Mouse (Mus musculus): ENCODE measurements around the gene Gm37240.

Gene Gm37240

DNA sequence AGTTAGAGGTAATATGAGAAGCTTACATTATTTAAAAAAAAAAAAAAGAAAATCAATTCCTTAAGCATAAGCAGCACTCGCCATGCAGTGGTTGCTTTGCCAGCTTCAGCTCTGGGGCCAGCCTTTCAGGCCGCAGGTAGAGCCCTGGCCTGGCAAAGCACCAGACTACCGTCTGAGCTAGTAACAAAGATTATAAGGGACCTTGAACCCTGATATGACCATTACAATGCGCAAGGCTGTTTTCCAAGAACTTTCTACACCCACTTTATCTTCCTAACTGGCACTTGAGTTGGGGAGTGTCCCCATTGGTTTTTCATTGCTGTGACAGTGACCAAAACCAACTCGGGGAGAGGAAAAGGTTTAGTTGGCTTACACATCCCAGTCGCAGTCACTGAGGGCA lies 690.2 kb downstream of the Gm37240 start:
- Histone ChIP-seq H3K27me3 (ENCODE audit: control insufficient read depth, insufficient read depth, low read length, poor library complexity, severe bottlenecking) (no peaks in the 10 kb centered on the region), H3K36me3 (ENCODE audit: control insufficient read depth, insufficient read depth, low read length, poor library complexity, severe bottlenecking) (no peaks in the 10 kb centered on the region)
- no peak for DNase-seq (ENCODE audit: low read depth, low spot score)

DNA sequence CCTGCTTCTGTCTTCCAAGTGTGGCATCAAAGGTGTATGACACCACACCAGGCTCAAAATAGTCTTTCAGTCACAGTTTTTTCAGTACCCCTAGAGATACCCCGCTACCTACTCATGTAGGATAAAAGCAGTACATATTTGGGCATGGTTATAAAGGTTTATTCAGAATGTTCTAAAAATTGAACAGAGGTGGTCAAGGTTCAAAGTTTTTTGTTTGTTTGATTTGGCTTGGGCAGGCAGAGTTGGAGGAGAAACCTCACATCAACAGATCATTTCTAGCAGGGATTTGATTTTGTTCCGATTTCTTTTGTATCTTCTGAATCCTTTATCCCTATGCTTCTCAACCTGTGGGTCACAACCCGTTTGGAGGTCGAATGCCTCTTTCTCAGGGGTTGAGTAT lies 690.7 kb downstream of the Gm37240 start:
- H3K27me3 ChIP-seq (ENCODE audit: control insufficient read depth, insufficient read depth, low read length, poor library complexity, severe bottlenecking): no peaks in the 10 kb centered on the region

DNA sequence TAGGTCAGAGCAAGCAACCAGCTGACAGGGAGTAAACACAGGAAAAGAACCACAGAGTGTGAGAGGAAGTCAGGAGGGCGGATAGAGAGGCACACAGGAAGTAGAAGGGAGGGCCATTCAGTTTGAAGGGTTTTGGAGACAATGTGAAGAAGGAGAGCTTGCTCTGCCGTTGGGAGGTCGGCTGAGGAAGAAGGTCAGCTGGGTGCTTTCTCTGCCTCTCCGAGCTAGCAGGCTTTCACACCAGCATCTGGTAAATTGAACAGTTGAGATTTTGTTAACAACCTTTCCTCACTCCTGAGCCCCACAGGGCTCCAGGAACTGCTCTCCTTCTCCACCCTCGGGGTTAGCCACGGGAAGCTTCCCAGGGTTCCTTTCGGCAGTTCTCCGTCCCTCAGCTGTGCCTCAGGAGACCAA lies 692.2 kb downstream of the Gm37240 start:
- H3K36me3 ChIP-seq (ENCODE audit: control insufficient read depth, insufficient read depth, low read length, poor library complexity, severe bottlenecking): no peaks in the 10 kb centered on the region
- H3K27me3 ChIP-seq (ENCODE audit: control insufficient read depth, insufficient read depth, low read length, poor library complexity, severe bottlenecking): no peaks in the 10 kb centered on the region
- DNase-seq (ENCODE audit: low read depth, low spot score): peak; percentile 64

More for the DNA sequence above, 690.7 kb downstream of the Gm37240 start:
- no peaks in the 10 kb centered on the region for H3K36me3 ChIP-seq (ENCODE audit: control insufficient read depth, insufficient read depth, low read length, poor library complexity, severe bottlenecking)
- no peak for DNase-seq (ENCODE audit: low read depth, low spot score)

DNA sequence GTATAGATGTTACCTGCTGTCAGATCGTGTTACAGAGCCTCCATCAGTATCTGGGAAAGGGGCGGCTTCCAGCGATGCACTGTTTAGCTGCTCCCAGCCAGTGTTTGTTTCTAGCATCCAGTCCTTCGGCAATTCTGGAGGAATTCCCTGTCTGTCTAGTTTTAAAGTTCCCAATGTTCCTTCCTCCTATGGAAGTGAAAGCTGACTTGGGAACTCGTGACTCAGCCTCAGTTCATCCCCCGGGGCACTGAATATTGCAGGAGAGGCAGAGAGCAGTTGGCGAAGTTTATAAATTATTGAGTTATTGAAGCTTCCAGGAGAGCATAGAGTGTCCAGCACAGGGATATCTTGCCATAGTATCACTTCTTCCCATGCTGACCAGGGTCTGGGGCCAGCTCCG lies 697.5 kb downstream of the Gm37240 start:
- Histone ChIP-seq H3K27me3 (ENCODE audit: control insufficient read depth, insufficient read depth, low read length, poor library complexity, severe bottlenecking) (no peaks in the 10 kb centered on the region; the same call in 1 of the 2 replicates), H3K36me3 (ENCODE audit: control insufficient read depth, insufficient read depth, low read length, poor library complexity, severe bottlenecking) (no peaks in the 10 kb centered on the region)
- DNase-seq (ENCODE audit: low read depth, low spot score): no peak

DNA sequence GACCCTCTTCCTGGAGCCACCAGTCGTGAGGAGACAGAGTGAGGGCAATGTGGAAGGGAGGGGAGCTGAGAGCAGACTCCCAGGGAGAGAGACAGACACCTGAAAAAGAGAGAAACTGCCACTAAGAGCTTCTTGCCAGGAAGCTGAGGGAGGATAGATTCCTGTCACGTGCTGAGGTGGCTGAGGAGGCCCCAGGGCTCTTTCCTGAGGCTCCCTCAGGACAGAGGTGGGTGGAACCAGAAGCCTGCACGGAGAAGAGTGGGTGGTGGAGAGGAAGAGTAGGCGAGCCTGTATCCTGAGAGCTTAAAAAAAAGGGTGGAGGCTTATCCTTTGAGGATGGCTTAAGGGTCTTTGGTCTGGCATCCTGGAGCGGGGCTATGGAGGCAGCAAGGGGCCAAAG lies 699.0 kb downstream of the Gm37240 start:
- H3K36me3 ChIP-seq (ENCODE audit: control insufficient read depth, insufficient read depth, low read length, poor library complexity, severe bottlenecking): no peaks in the 10 kb centered on the region
- DNase-seq (ENCODE audit: low read depth, low spot score): no peak

DNA sequence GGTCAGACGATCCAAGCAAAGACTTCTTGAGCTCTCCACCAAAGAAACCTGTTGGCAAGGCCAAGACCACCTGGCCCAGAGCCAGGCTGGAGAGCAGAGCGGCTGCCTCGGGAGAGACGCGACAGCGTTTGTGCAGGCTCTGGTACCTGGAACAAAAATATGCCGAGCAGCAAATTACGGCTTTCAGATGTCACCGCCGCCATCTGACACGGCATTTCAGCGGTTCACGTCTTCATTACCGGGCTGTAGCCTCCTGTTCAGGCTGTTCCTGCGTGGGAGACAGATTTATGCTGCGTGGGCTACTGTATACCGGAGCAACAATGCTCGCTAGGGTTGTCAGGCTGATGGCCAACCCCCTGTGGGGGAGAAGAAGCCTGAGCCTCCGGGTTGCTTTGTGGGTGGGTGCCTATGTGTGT lies 700.6 kb downstream of the Gm37240 start:
- Histone ChIP-seq H3K27me3 (ENCODE audit: control insufficient read depth, insufficient read depth, low read length, poor library complexity, severe bottlenecking) (no peaks in the 10 kb centered on the region; the same call in 1 of the 2 replicates), H3K36me3 (ENCODE audit: control insufficient read depth, insufficient read depth, low read length, poor library complexity, severe bottlenecking) (no peaks in the 10 kb centered on the region)
- DNase-seq (ENCODE audit: low read depth, low spot score): no peak

More for the DNA sequence above, 699.0 kb downstream of the Gm37240 start:
- H3K27me3 ChIP-seq (ENCODE audit: control insufficient read depth, insufficient read depth, low read length, poor library complexity, severe bottlenecking): no peaks in the 10 kb centered on the region; the same call in 1 of the 2 replicates

DNA sequence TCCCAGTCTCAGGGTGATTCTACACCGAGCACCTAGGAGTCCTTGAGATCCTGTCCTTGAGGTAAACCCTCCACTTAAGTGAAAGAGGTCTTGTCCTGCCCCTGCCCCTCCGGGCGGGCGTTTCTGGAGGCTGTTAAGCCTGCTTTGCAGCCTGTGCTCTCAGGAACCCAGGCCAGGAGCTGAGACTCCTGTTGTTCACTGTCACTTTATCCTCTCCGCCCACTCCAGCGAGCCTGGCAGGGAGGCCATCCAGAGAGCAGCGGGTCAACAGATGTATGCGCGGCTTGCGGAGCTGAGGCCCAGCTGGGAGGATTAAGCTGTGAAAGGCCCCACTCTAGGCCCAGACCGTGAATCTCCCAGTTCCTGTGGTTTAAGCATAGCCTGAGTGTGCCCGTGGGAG lies 701.5 kb downstream of the Gm37240 start:
- Histone ChIP-seq H3K36me3 (ENCODE audit: control insufficient read depth, insufficient read depth, low read length, poor library complexity, severe bottlenecking) (no peaks in the 10 kb centered on the region), H3K27me3 (ENCODE audit: control insufficient read depth, insufficient read depth, low read length, poor library complexity, severe bottlenecking) (no peaks in the 10 kb centered on the region; the same call in 1 of the 2 replicates)
- no peak for DNase-seq (ENCODE audit: low read depth, low spot score)

DNA sequence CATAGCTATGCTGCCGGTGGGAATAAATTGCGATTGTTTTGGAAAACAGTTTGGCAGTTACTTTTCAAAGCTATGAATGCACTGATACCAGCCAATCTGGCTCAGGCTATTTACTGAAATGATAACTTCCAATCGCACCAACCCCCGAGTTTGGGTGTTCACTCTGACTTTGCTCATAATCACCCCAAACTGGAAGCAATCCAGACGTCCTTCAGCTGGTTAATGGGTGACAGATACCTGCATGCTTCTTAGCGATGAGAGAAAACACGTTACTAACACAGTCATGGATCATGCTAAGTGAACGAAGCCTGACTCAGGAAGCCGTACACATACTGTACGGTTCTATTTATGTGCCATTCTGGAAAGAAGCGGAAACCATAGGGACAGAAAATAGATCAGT lies 702.4 kb downstream of the Gm37240 start:
- H3K36me3 ChIP-seq (ENCODE audit: control insufficient read depth, insufficient read depth, low read length, poor library complexity, severe bottlenecking): no peaks in the 10 kb centered on the region

DNA sequence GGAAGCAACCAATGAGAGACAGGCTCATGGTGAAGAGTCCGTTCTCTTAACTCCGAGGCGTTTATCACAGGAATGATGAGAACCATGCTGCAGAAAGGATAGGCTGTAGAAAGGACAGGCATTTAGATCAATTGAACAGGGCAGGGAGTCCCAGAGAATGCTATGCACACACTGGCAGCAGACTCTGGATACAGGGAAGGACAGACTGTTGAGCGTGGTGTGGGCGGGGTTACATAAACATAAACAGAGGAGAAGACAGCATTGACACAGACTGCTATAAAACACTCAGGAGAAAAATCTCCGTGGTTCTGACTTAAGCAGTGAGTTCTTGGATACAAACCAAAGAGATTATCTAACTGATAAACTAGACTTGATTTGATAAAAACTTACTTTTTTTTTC lies 703.2 kb downstream of the Gm37240 start:
- DNase-seq (ENCODE audit: low read depth, low spot score): no peak

More for the DNA sequence above, 702.4 kb downstream of the Gm37240 start:
- no peaks in the 10 kb centered on the region; the same call in 1 of the 2 replicates for H3K27me3 ChIP-seq (ENCODE audit: control insufficient read depth, insufficient read depth, low read length, poor library complexity, severe bottlenecking)
- DNase-seq (ENCODE audit: low read depth, low spot score): no peak

DNA sequence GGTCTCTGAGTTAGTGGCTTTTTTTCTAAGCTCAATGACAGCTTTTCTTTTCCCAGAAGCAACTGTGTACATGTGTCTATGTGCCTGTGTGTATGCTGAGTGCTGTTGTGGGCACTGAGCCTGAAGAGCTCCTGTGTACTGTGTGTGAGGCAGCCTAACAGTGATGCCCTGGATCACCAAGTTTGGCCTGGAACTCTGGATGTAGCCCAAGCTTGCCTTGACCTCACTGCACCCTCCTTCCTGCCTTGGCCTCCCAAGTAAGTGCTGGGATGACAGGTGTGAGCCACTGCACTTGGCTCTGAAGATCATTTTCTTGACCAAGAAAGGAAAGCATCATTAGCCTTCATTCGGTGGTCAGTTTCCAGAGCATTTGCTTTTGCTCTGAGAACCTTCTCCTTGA lies 710.6 kb downstream of the Gm37240 start:
- DNase-seq (ENCODE audit: low read depth, low spot score): no peak
- Histone ChIP-seq H3K27me3 (ENCODE audit: control insufficient read depth, insufficient read depth, low read length, poor library complexity, severe bottlenecking) (no peaks in the 10 kb centered on the region), H3K36me3 (ENCODE audit: control insufficient read depth, insufficient read depth, low read length, poor library complexity, severe bottlenecking) (no peaks in the 10 kb centered on the region)

More for the DNA sequence above, 703.2 kb downstream of the Gm37240 start:
- Histone ChIP-seq H3K36me3 (ENCODE audit: control insufficient read depth, insufficient read depth, low read length, poor library complexity, severe bottlenecking) (no peaks in the 10 kb centered on the region), H3K27me3 (ENCODE audit: control insufficient read depth, insufficient read depth, low read length, poor library complexity, severe bottlenecking) (no peaks in the 10 kb centered on the region; the same call in 1 of the 2 replicates)

DNA sequence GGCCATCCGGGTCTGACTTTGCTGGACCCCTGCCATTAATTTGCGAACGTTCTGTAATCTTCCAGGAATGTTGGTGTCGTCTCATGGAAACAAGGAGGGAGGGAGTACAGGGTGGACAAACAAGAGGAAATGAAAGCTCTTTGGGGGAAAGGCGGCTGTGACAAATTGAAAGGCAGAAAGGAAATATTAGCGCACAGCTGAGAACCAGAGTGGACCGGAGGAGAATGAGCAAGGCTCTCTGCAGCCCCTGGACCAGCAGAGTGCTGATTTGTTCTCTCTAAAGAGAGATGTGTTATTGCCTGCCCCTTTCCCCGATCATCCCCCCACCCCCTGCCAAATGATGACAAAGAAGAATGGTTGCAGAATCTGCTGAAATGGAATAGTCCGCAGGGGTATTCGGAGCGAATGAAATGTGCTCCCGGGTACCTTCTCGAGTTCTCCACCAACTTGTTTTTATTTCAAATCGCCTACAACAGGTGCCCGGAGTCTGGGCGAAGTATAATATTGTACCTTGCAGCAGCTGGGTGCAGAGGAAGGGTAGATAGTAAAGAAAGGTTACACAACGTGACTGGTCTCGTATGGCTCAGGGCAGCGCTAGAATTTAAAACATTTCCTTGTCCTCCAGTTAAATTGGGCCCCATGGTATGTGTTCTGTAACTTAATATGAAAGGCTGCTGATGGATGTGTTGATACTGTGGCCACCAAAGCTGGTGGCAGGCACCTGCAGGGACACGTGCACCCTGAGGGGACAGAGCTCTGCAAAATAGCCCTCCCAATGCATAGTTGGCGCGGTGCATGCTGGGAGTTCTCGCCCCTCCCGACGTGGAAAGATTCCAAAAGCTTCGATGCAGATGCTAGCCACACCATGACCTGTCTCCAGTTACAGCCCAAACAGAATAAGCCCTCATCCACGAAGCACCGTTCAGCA lies 712.5 kb downstream of the Gm37240 start:
- Histone ChIP-seq H3K27me3 (ENCODE audit: control insufficient read depth, insufficient read depth, low read length, poor library complexity, severe bottlenecking) (no peaks in the 10 kb centered on the region), H3K36me3 (ENCODE audit: control insufficient read depth, insufficient read depth, low read length, poor library complexity, severe bottlenecking) (no peaks in the 10 kb centered on the region)
- DNase-seq (ENCODE audit: low read depth, low spot score): no peak

DNA sequence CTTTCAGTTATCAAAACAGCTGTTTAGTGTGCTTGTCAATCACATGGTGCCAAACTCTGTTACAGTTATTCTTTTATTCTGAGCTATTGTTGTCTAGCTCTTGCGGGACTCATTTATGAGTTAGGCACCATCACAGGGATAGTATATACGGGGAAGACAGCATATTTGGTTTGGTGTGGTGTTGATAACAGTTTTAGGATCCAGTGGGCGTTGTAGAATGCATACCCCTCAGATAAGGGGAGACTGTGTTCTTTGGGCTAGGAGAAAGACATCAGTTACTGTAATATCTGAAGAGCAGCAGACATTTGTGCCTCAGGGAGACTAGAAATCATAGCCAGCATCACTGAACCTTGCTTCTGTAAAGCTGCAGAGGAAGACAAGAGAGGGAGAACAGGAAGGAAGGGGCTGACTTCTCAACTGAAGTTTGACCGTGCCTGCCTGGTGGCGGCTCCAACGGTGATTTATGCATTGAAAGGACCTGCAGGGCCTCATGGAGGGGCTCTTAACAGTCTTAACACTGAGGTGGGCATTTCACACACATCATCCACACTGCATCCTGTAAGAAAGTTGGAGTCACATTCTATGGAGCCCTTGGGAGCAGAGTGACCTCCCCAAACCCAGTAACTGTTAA lies 713.8 kb downstream of the Gm37240 start:
- Histone ChIP-seq H3K36me3 (ENCODE audit: control insufficient read depth, insufficient read depth, low read length, poor library complexity, severe bottlenecking) (no peaks in the 10 kb centered on the region), H3K27me3 (ENCODE audit: control insufficient read depth, insufficient read depth, low read length, poor library complexity, severe bottlenecking) (no peaks in the 10 kb centered on the region)
- DNase-seq (ENCODE audit: low read depth, low spot score): no peak

DNA sequence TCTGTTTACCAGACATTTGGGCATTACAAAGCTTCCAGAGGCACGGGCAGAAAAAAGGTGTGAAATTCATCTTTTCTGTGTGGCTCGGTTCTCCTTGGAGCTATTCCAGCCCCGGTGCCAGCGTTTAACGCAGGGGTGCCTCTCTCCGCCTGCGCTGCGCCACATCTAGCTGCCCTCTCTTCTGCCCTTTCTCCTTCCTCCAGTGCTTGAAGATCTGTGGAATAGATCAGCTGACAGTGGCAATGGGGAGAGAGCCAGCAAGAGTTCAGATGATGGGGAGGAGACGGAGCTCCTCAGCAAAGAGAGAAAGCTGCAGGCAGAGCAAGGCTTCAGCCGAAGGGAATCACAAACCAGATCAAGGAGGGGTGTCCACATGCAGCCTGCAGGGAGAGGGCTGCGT lies 714.8 kb downstream of the Gm37240 start:
- DNase-seq (ENCODE audit: low read depth, low spot score): no peak
- Histone ChIP-seq H3K27me3 (ENCODE audit: control insufficient read depth, insufficient read depth, low read length, poor library complexity, severe bottlenecking) (no peaks in the 10 kb centered on the region), H3K36me3 (ENCODE audit: control insufficient read depth, insufficient read depth, low read length, poor library complexity, severe bottlenecking) (no peaks in the 10 kb centered on the region)

DNA sequence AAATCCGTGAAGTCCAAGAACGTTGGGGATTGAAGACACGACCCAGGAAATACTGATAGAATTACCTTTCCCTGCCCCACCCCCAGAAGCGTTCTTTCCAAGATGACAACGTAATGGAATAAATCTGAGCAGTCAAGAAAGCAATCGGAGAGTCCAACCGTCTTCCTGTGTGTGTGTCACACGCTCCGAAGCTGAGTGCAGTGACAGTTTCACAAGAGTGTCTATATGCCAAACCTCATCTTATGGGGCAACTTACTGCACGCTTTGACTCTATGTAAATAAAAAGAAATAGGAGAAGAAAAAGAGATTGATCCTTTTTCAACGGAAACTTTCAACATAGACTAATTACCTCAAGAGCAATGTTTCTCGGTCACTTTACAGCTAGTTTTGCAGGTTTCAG lies 715.2 kb downstream of the Gm37240 start:
- no peak for DNase-seq (ENCODE audit: low read depth, low spot score)
- Histone ChIP-seq H3K27me3 (ENCODE audit: control insufficient read depth, insufficient read depth, low read length, poor library complexity, severe bottlenecking) (no peaks in the 10 kb centered on the region), H3K36me3 (ENCODE audit: control insufficient read depth, insufficient read depth, low read length, poor library complexity, severe bottlenecking) (no peaks in the 10 kb centered on the region)

DNA sequence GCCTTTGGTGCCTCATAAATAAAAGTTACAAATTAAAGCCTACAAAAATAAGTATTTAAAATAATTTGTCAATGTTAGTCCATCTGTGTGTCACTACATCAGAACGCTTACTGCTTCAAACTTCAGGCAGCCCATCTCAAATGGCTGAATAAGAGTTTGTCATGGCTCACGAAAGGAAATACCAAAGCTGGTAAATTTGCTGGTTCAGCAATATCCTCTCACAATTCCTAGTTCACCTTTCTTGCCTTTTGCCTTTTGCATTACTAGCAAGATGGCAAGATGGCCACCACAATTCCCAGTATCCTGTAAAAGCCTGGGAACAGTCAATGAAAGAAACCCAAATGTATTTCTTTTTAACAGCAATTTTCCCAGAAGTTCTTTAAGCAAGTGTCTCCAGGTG lies 718.5 kb downstream of the Gm37240 start:
- no peaks in the 10 kb centered on the region for H3K36me3 ChIP-seq (ENCODE audit: control insufficient read depth, insufficient read depth, low read length, poor library complexity, severe bottlenecking)
- no peak for DNase-seq (ENCODE audit: low read depth, low spot score)
- H3K27me3 ChIP-seq (ENCODE audit: control insufficient read depth, insufficient read depth, low read length, poor library complexity, severe bottlenecking): no peaks in the 10 kb centered on the region
